Mouse (Mus musculus) olfactory bulb, adult 2 months (tissue): ENCODE data around the gene Ccl3. TPM values are rescaled to one million over a fixed set of nuclear protein-coding genes. Genes with fewer than 3 reads are reported as not detected.

ENCODE experiments used
- H3K27ac ChIP-seq: fragments of 200-500 bp; 2 replicates; pipeline ENCODE4 v1.5.1; 2012; ENCODE audit warnings: low read depth, low read length; ENCODE audit not compliant: insufficient read depth
- H3K4me1 ChIP-seq: fragments of 200-500 bp; 2 replicates; pipeline ENCODE4 v1.6.1; 2012; ENCODE audit warnings: low read length; ENCODE audit not compliant: control insufficient read depth, insufficient read depth
- H3K4me3 ChIP-seq: fragments of 200-500 bp; 2 replicates; pipeline ENCODE4 v1.5.1; 2012; ENCODE audit warnings: mild to moderate bottlenecking, low read depth, low read length, moderate library complexity; ENCODE audit not compliant: insufficient read depth
- CTCF ChIP-seq: fragments of 200-500 bp; IDR thresholded peaks from 2 replicates; pipeline ENCODE4 v1.5.1; 2012; ENCODE audit warnings: low read depth, mild to moderate bottlenecking, low read length, moderate library complexity; ENCODE audit not compliant: insufficient read depth
- POLR2A ChIP-seq: fragments of 200-500 bp; IDR thresholded peaks from 2 replicates; pipeline ENCODE4 v1.6.1; 2012; ENCODE audit warnings: mild to moderate bottlenecking, low read depth, low read length, moderate library complexity; ENCODE audit not compliant: insufficient read depth
- WGBS: fragments of 180-500 bp; shearing (Covaris S2); methylation state at CpG from one replicate; pipeline ENCODE4 v1.1.7; 2018; 5-methylcytosine and 5-hydroxymethylcytosine counted together
- polyA plus RNA-seq: library from polyadenylated mRNA; stranded (reverse); fragments of >200 nt; gene quantifications from 2 replicates; pipeline ENCODE4 v1.2.4, GENCODE M21; 2012; ENCODE audit warnings: low replicate concordance; ENCODE audit not compliant: missing spikeins, insufficient read depth, insufficient read length

Ccl3 gene
- not detected in 2 replicates for polyA plus RNA-seq

GRCm38 (mm10) chr11:83649305-83649841 is at the start of gene Ccl3:
TSS of gene Ccl3 (minus strand) at chr11:83649355.
- TF ChIP-seq CTCF: no peak
- TF ChIP-seq POLR2A: no peak
- WGBS: 69% methylated on average over 8 of the region's 8 CpGs

GRCm38 (mm10) chr11:83692008-83692407 is 42.9 kb upstream of the Ccl3 start:
- no peaks in the 10 kb centered on the region for H3K4me1 ChIP-seq
- H3K4me3 ChIP-seq: no peak overlapping the region
- TF ChIP-seq CTCF (no peak), POLR2A (no peak)
- WGBS: 56% methylated on average over 1 of the region's 1 CpGs
- no peak overlapping the region for H3K27ac ChIP-seq

More at GRCm38 (mm10) chr11:83649305-83649841, at the start of gene Ccl3:
- no peak within 1 kb of the TSS for H3K27ac ChIP-seq
- no peaks in the 10 kb centered on the region for H3K4me1 ChIP-seq
- H3K4me3 ChIP-seq: no peak within 1 kb of the TSS

- H3K27ac ChIP-seq: no peak overlapping the region
- H3K4me3 ChIP-seq: no peak overlapping the region
- H3K4me1 ChIP-seq: no peaks in the 10 kb centered on the region
- 85% methylated on average over 1 of the region's 1 CpGs for WGBS
- TF ChIP-seq CTCF (no peak), POLR2A (no peak)
Measured at GRCm38 (mm10) chr11:83689918-83690317, 40.8 kb upstream of the Ccl3 start.

GRCm38 (mm10) chr11:83675665-83676064 is 26.5 kb upstream of the Ccl3 start:
- no peaks in the 10 kb centered on the region for H3K4me1 ChIP-seq

GRCm38 (mm10) chr11:83671743-83672142 is 22.6 kb upstream of the Ccl3 start:
- Histone ChIP-seq H3K4me3 (no peak overlapping the region), H3K27ac (no peak overlapping the region)
- TF ChIP-seq CTCF (no peak), POLR2A (no peak)

More at GRCm38 (mm10) chr11:83675665-83676064, 26.5 kb upstream of the Ccl3 start:
- 82% methylated on average over 1 of the region's 1 CpGs for WGBS
- no peak for TF ChIP-seq POLR2A
- TF ChIP-seq CTCF: no peak
- Histone ChIP-seq H3K27ac (no peak overlapping the region), H3K4me3 (no peak overlapping the region)

GRCm38 (mm10) chr11:83663532-83663931 is 14.4 kb upstream of the Ccl3 start:
- 88% methylated on average over 5 of the region's 5 CpGs for WGBS
- no peak overlapping the region for H3K4me3 ChIP-seq
- no peak for TF ChIP-seq POLR2A
- no peak for TF ChIP-seq CTCF

More at GRCm38 (mm10) chr11:83671743-83672142, 22.6 kb upstream of the Ccl3 start:
- no peaks in the 10 kb centered on the region for H3K4me1 ChIP-seq

GRCm38 (mm10) chr11:83662204-83662603 is 13.0 kb upstream of the Ccl3 start, which contains the start of gene Ccl4:
TSS of gene Ccl4 (plus strand) at chr11:83662584.
- H3K4me3 ChIP-seq: no peak within 1 kb of the TSS
- 80% methylated on average over 6 of the region's 6 CpGs for WGBS
- TF ChIP-seq POLR2A: no peak
- TF ChIP-seq CTCF: no peak
- no peaks in the 10 kb centered on the region for H3K4me1 ChIP-seq
- H3K27ac ChIP-seq: no peak within 1 kb of the TSS

More at GRCm38 (mm10) chr11:83663532-83663931, 14.4 kb upstream of the Ccl3 start:
- no peaks in the 10 kb centered on the region for H3K4me1 ChIP-seq
- no peak overlapping the region for H3K27ac ChIP-seq

- TF ChIP-seq CTCF (no peak), POLR2A (no peak)
- Histone ChIP-seq H3K27ac (no peak overlapping the region), H3K4me1 (no peaks in the 10 kb centered on the region), H3K4me3 (no peak overlapping the region)
- 77% methylated on average over 6 of the region's 6 CpGs for WGBS
Measured at GRCm38 (mm10) chr11:83658797-83659196, 9.6 kb upstream of the Ccl3 start.

- no peak overlapping the region for H3K27ac ChIP-seq
- no peak overlapping the region for H3K4me3 ChIP-seq
- 88% methylated on average over 3 of the region's 3 CpGs for WGBS
- TF ChIP-seq CTCF: no peak
- no peak for TF ChIP-seq POLR2A
- H3K4me1 ChIP-seq: no peaks in the 10 kb centered on the region
Measured at GRCm38 (mm10) chr11:83657508-83657907, 8.4 kb upstream of the Ccl3 start.

GRCm38 (mm10) chr11:83654606-83655005 is 5.5 kb upstream of the Ccl3 start:
- H3K4me1 ChIP-seq: no peaks in the 10 kb centered on the region
- no peak for TF ChIP-seq POLR2A
- TF ChIP-seq CTCF: no peak
- H3K27ac ChIP-seq: no peak overlapping the region
- H3K4me3 ChIP-seq: no peak overlapping the region
- WGBS: 94% methylated on average over 8 of the region's 8 CpGs
